Mouse (Mus musculus): ENCODE data around the gene Hilpda. TPM values are rescaled to one million over a fixed set of nuclear protein-coding genes. Genes with fewer than 3 reads are reported as not detected.
A peak's percentile ranks its signal among the peaks of the same experiment; 100 is the strongest.

Hilpda gene
- polyA plus RNA-seq, 1 experiment, result 7.4 TPM

- H3K27me3 ChIP-seq (replicated peaks; ENCODE audit: control insufficient read depth, insufficient read depth, low read length), result no peaks in the 10 kb centered on the region
- H3K36me3 ChIP-seq (ENCODE audit: control insufficient read depth, insufficient read depth, low read length), result no peaks in the 10 kb centered on the region
- no peak for TF ChIP-seq POLR2A (IDR thresholded peaks at IDR 0.05; ENCODE audit: low read depth, low read length)
- TF ChIP-seq CTCF (conservative IDR thresholded peaks at IDR 0.05; ENCODE audit: insufficient read depth, insufficient read length, low read depth, low read length), result no peak
- 95% methylated on average over 5 of the region's 5 CpGs for WGBS
- DNase-seq, result no peak
- no peak overlapping the region for H3K4me3 ChIP-seq (ENCODE audit: insufficient read depth, low read depth, low read length)
- no peak overlapping the region for H3K27ac ChIP-seq (ENCODE audit: insufficient read depth, low read depth, low read length)
- peaks cover 4% of the 10 kb centered on the region; the same call in 1 of the 2 replicates for H3K4me1 ChIP-seq (ENCODE audit: control insufficient read depth, insufficient read depth, low read length)
These were observed 4.5 kb downstream of the Hilpda start for GRCm38 (mm10) chr6:29276746-29277145.

GRCm38 (mm10) chr6:29278513-29279267, 6.4 kb downstream of the Hilpda start:
- Histone ChIP-seq H3K27me3 (replicated peaks; ENCODE audit: control insufficient read depth, insufficient read depth, low read length) (no peaks in the 10 kb centered on the region), H3K4me3 (ENCODE audit: insufficient read depth, low read depth, low read length) (no peak overlapping the region), H3K4me1 (ENCODE audit: control insufficient read depth, insufficient read depth, low read length) (no peaks in the 10 kb centered on the region), H3K27ac (ENCODE audit: insufficient read depth, low read depth, low read length) (no peak overlapping the region), H3K36me3 (ENCODE audit: control insufficient read depth, insufficient read depth, low read length) (no peaks in the 10 kb centered on the region)
- 30% methylated on average over 8 of the region's 8 CpGs for WGBS
- peak; percentile 72 for DNase-seq
- peak; percentile 54 for TF ChIP-seq CTCF (conservative IDR thresholded peaks at IDR 0.05; ENCODE audit: insufficient read depth, insufficient read length, low read depth, low read length)
- no peak for TF ChIP-seq POLR2A (IDR thresholded peaks at IDR 0.05; ENCODE audit: low read depth, low read length)

GRCm38 (mm10) chr6:29279293-29279692, 7.0 kb downstream of the Hilpda start, which contains the start of gene Fam71f2:
Gene Fam71f2 (plus strand): TSS chr6:29279593.
- Histone ChIP-seq H3K4me1 (ENCODE audit: control insufficient read depth, insufficient read depth, low read length) (no peaks in the 10 kb centered on the region), H3K4me3 (ENCODE audit: insufficient read depth, low read depth, low read length) (no peak within 1 kb of the TSS), H3K27ac (ENCODE audit: insufficient read depth, low read depth, low read length) (no peak within 1 kb of the TSS), H3K27me3 (replicated peaks; ENCODE audit: control insufficient read depth, insufficient read depth, low read length) (no peaks in the 10 kb centered on the region), H3K36me3 (ENCODE audit: control insufficient read depth, insufficient read depth, low read length) (no peaks in the 10 kb centered on the region)
- WGBS, result 80% methylated on average over 8 of the region's 8 CpGs
- no peak for DNase-seq
- TF ChIP-seq POLR2A (IDR thresholded peaks at IDR 0.05; ENCODE audit: low read depth, low read length) (no peak), CTCF (conservative IDR thresholded peaks at IDR 0.05; ENCODE audit: insufficient read depth, insufficient read length, low read depth, low read length) (no peak)

GRCm38 (mm10) chr6:29280671-29281070, 8.4 kb downstream of the Hilpda start:
- H3K36me3 ChIP-seq (ENCODE audit: control insufficient read depth, insufficient read depth, low read length), result no peaks in the 10 kb centered on the region
- WGBS, result 73% methylated on average over 7 of the region's 7 CpGs
- H3K27ac ChIP-seq (ENCODE audit: insufficient read depth, low read depth, low read length), result no peak overlapping the region
- H3K4me1 ChIP-seq (ENCODE audit: control insufficient read depth, insufficient read depth, low read length), result no peaks in the 10 kb centered on the region
- DNase-seq, result no peak
- no peak overlapping the region for H3K4me3 ChIP-seq (ENCODE audit: insufficient read depth, low read depth, low read length)
- H3K27me3 ChIP-seq (replicated peaks; ENCODE audit: control insufficient read depth, insufficient read depth, low read length), result no peaks in the 10 kb centered on the region
- TF ChIP-seq CTCF (conservative IDR thresholded peaks at IDR 0.05; ENCODE audit: insufficient read depth, insufficient read length, low read depth, low read length), result no peak
- TF ChIP-seq POLR2A (IDR thresholded peaks at IDR 0.05; ENCODE audit: low read depth, low read length), result no peak

- DNase-seq, result no peak
- no peak overlapping the region for H3K27ac ChIP-seq (ENCODE audit: insufficient read depth, low read depth, low read length)
- H3K27me3 ChIP-seq (replicated peaks; ENCODE audit: control insufficient read depth, insufficient read depth, low read length), result no peaks in the 10 kb centered on the region
- TF ChIP-seq POLR2A (IDR thresholded peaks at IDR 0.05; ENCODE audit: low read depth, low read length) (no peak), CTCF (conservative IDR thresholded peaks at IDR 0.05; ENCODE audit: insufficient read depth, insufficient read length, low read depth, low read length) (no peak)
- 81% methylated on average over 7 of the region's 7 CpGs for WGBS
- H3K36me3 ChIP-seq (ENCODE audit: control insufficient read depth, insufficient read depth, low read length), result no peaks in the 10 kb centered on the region
- H3K4me3 ChIP-seq (ENCODE audit: insufficient read depth, low read depth, low read length), result no peak overlapping the region
- H3K4me1 ChIP-seq (ENCODE audit: control insufficient read depth, insufficient read depth, low read length), result no peaks in the 10 kb centered on the region
These were observed 14.6 kb downstream of the Hilpda start for GRCm38 (mm10) chr6:29286870-29287269.

- Histone ChIP-seq H3K27me3 (replicated peaks; ENCODE audit: control insufficient read depth, insufficient read depth, low read length) (no peaks in the 10 kb centered on the region), H3K4me3 (ENCODE audit: insufficient read depth, low read depth, low read length) (no peak overlapping the region), H3K4me1 (ENCODE audit: control insufficient read depth, insufficient read depth, low read length) (no peaks in the 10 kb centered on the region), H3K36me3 (ENCODE audit: control insufficient read depth, insufficient read depth, low read length) (no peaks in the 10 kb centered on the region), H3K27ac (ENCODE audit: insufficient read depth, low read depth, low read length) (no peak overlapping the region)
- WGBS, result 41% methylated on average over 6 of the region's 6 CpGs
- TF ChIP-seq POLR2A (IDR thresholded peaks at IDR 0.05; ENCODE audit: low read depth, low read length) (no peak), CTCF (conservative IDR thresholded peaks at IDR 0.05; ENCODE audit: insufficient read depth, insufficient read length, low read depth, low read length) (no peak)
- DNase-seq, result no peak
These were observed 15.2 kb downstream of the Hilpda start for GRCm38 (mm10) chr6:29287481-29287880.

GRCm38 (mm10) chr6:29287944-29288343, 15.7 kb downstream of the Hilpda start:
- Histone ChIP-seq H3K4me1 (ENCODE audit: control insufficient read depth, insufficient read depth, low read length) (no peaks in the 10 kb centered on the region), H3K36me3 (ENCODE audit: control insufficient read depth, insufficient read depth, low read length) (no peaks in the 10 kb centered on the region), H3K4me3 (ENCODE audit: insufficient read depth, low read depth, low read length) (no peak overlapping the region), H3K27me3 (replicated peaks; ENCODE audit: control insufficient read depth, insufficient read depth, low read length) (no peaks in the 10 kb centered on the region), H3K27ac (ENCODE audit: insufficient read depth, low read depth, low read length) (no peak overlapping the region)
- peak; percentile 52 for DNase-seq
- whole genome bisulfite sequencing, result 53% methylated on average over 5 of the region's 5 CpGs
- TF ChIP-seq CTCF (conservative IDR thresholded peaks at IDR 0.05; ENCODE audit: insufficient read depth, insufficient read length, low read depth, low read length) (no peak), POLR2A (IDR thresholded peaks at IDR 0.05; ENCODE audit: low read depth, low read length) (no peak)
